Mouse (Mus musculus) liver, embryonic 15.5 days (tissue): ENCODE results near the gene Islr. TPM values are rescaled to one million over a fixed set of nuclear protein-coding genes. Genes with fewer than 3 reads are reported as not detected.
"Not testable (repeated sequence)": the region's sequence is repeated elsewhere in the genome, so short reads cannot be mapped to it uniquely, and the experiment has no call there.

ENCODE experiments used
- ATAC-seq: fragments of 200-750 bp; cut with Nextera tagmentation; 2 replicates; pipeline ENCODE4 v1.8.0; 2017; ENCODE audit warnings: moderate number of reproducible peaks, mild to moderate bottlenecking, moderate library complexity; ENCODE audit not compliant: insufficient read depth
- H3K27ac ChIP-seq: fragments of 300-500 bp; sonication (generic); replicated peaks from 2 replicates; pipeline ENCODE4 v1.5.1; 2015; ENCODE audit warnings: mild to moderate bottlenecking, inconsistent platforms
- H3K27me3 ChIP-seq: fragments of 300-500 bp; sonication (generic); 2 replicates; pipeline ENCODE4 v1.6.1; 2015; ENCODE audit warnings: mild to moderate bottlenecking, inconsistent platforms
- H3K36me3 ChIP-seq: fragments of 300-500 bp; sonication (generic); replicated peaks from 2 replicates; pipeline ENCODE4 v1.6.1; 2015; ENCODE audit warnings: moderate library complexity, mild to moderate bottlenecking, inconsistent platforms
- H3K4me1 ChIP-seq: fragments of 300-500 bp; sonication (generic); replicated peaks from 2 replicates; pipeline ENCODE4 v1.6.1; 2015; ENCODE audit warnings: inconsistent platforms
- H3K4me2 ChIP-seq: fragments of 300-500 bp; sonication (generic); 2 replicates; pipeline ENCODE4 v1.6.1; 2015; ENCODE audit warnings: moderate library complexity, mild to moderate bottlenecking, inconsistent platforms
- H3K4me3 ChIP-seq: fragments of 300-500 bp; sonication (generic); replicated peaks from 2 replicates; pipeline ENCODE4 v1.5.1; 2015; ENCODE audit warnings: mild to moderate bottlenecking, inconsistent platforms
- H3K9ac ChIP-seq: fragments of 300-500 bp; sonication (generic); 2 replicates; pipeline ENCODE4 v1.6.1; 2015; ENCODE audit warnings: moderate library complexity, mild to moderate bottlenecking, inconsistent platforms
- H3K9me3 ChIP-seq: fragments of 300-500 bp; sonication (generic); replicated peaks from 2 replicates; pipeline ENCODE4 v1.6.1; 2016; ENCODE audit warnings: inconsistent platforms
- WGBS: fragments of 180-500 bp; shearing (Covaris S2); methylation state at CpG from one replicate; pipeline ENCODE4 v1.1.7; 2015; ENCODE audit warnings: mixed read lengths; ENCODE audit not compliant: insufficient replicate concordance; 5-methylcytosine and 5-hydroxymethylcytosine counted together
- polyA plus RNA-seq: library from polyadenylated mRNA; unstranded; fragments of >200 nt; fragmentation: Nextera tagmentation; extraction: Ambion mirVana; gene quantifications from 2 replicates; pipeline ENCODE4 v1.2.1, GENCODE M21; 2015

Islr gene
- polyA plus RNA-seq: 4.2 and 4.5 TPM in 2 replicates

GRCm38 (mm10) chr9:58203516-58204447, at the start of gene Islr, which contains the start of gene Islr2:
Gene Islr, minus strand, starts transcription at chr9:58204306.
Gene Islr2, minus strand, starts transcription at chr9:58204319.
- Histone ChIP-seq H3K4me3 (peak within 1 kb of the TSS; percentile 58), H3K9ac (peak within 1 kb of the TSS; percentile 48), H3K27ac (no peak within 1 kb of the TSS), H3K36me3 (no peaks in the 10 kb centered on the region), H3K9me3 (no peaks in the 10 kb centered on the region), H3K4me1 (peaks cover 6% of the 10 kb centered on the region), H3K4me2 (peak within 1 kb of the TSS; percentile 75), H3K27me3 (peaks cover 95% of the 10 kb centered on the region)
- WGBS: 4% methylated on average over 42 of the region's 42 CpGs
- ATAC-seq: peak; percentile 78

GRCm38 (mm10) chr9:58253805-58254122, 49.7 kb upstream of the Islr start:
- not testable (repeated sequence) for H3K36me3 ChIP-seq, H3K27me3 ChIP-seq, ATAC-seq, H3K9me3 ChIP-seq
- Histone ChIP-seq H3K4me1 (peaks cover 56% of the 10 kb centered on the region), H3K4me2 (peak overlapping the region; percentile 96), H3K27ac (peak overlapping the region; percentile 86), H3K9ac (peak overlapping the region; percentile 76), H3K4me3 (peak overlapping the region; percentile 66)
- WGBS: 59% methylated on average over 5 of the region's 5 CpGs

- H3K27me3 ChIP-seq: no peaks in the 10 kb centered on the region
- H3K4me1 ChIP-seq: peaks cover 61% of the 10 kb centered on the region
- under 1% methylated on average over 31 of the region's 31 CpGs for WGBS
- H3K4me2 ChIP-seq: peak within 1 kb of the TSS; percentile 96
- H3K4me3 ChIP-seq: peak within 1 kb of the TSS; percentile 66
- peak within 1 kb of the TSS; percentile 86 for H3K27ac ChIP-seq
- H3K9ac ChIP-seq: peak within 1 kb of the TSS; percentile 76
- ATAC-seq: peak; percentile 92
- H3K9me3 ChIP-seq: no peaks in the 10 kb centered on the region
- H3K36me3 ChIP-seq: no peaks in the 10 kb centered on the region; the same call in 1 of the 2 replicates
These were observed 49.1 kb upstream of the Islr start, which contains the start of gene Stoml1 for GRCm38 (mm10) chr9:58253033-58253804. Gene Stoml1, plus strand, starts transcription at chr9:58253164.

- 87% methylated on average over 1 of the region's 1 CpGs for WGBS
- H3K4me2 ChIP-seq: not testable (repeated sequence)
- peak overlapping the region; percentile 95 for H3K27ac ChIP-seq
These were observed 46.6 kb upstream of the Islr start for GRCm38 (mm10) chr9:58250730-58251129.

GRCm38 (mm10) chr9:58250322-58250721, 46.2 kb upstream of the Islr start:
- Histone ChIP-seq H3K9ac (peak overlapping the region; percentile 79), H3K36me3 (peaks cover 5% of the 10 kb centered on the region), H3K9me3 (no peaks in the 10 kb centered on the region), H3K27ac (peak overlapping the region; percentile 95), H3K4me3 (peak overlapping the region; percentile 75), H3K4me1 (peaks cover 71% of the 10 kb centered on the region), H3K4me2 (peak overlapping the region; percentile 88), H3K27me3 (no peaks in the 10 kb centered on the region)
- no peak for ATAC-seq
- WGBS: 79% methylated on average over 8 of the region's 8 CpGs

More at GRCm38 (mm10) chr9:58250730-58251129, 46.6 kb upstream of the Islr start:
- not testable (repeated sequence) for H3K9me3 ChIP-seq, ATAC-seq, H3K4me3 ChIP-seq, H3K36me3 ChIP-seq, H3K27me3 ChIP-seq
- H3K9ac ChIP-seq: 0 out of 2 replicates have a peak overlapping the region, but pooled peaks have one; percentile 79
- peaks cover 74% of the 10 kb centered on the region for H3K4me1 ChIP-seq

GRCm38 (mm10) chr9:58249592-58250192, 45.6 kb upstream of the Islr start, which contains the start of gene Pml:
Gene Pml, minus strand, starts transcription at chr9:58249786.
- Histone ChIP-seq H3K36me3 (peaks cover 12% of the 10 kb centered on the region), H3K4me2 (peak within 1 kb of the TSS; percentile 88), H3K9ac (peak within 1 kb of the TSS; percentile 79), H3K27ac (peak within 1 kb of the TSS; percentile 95), H3K4me3 (peak within 1 kb of the TSS; percentile 75), H3K27me3 (no peaks in the 10 kb centered on the region), H3K4me1 (peaks cover 72% of the 10 kb centered on the region), H3K9me3 (no peaks in the 10 kb centered on the region)
- peak; percentile 62 for ATAC-seq
- under 1% methylated on average over 16 of the region's 16 CpGs for WGBS

- WGBS: 2% methylated on average over 7 of the region's 7 CpGs
- peaks cover 74% of the 10 kb centered on the region for H3K4me1 ChIP-seq
- H3K4me2 ChIP-seq: peak overlapping the region; percentile 88
- H3K4me3 ChIP-seq: peak overlapping the region; percentile 75
- H3K9me3 ChIP-seq: no peaks in the 10 kb centered on the region
- H3K27me3 ChIP-seq: no peaks in the 10 kb centered on the region
- peaks cover 20% of the 10 kb centered on the region for H3K36me3 ChIP-seq
- H3K27ac ChIP-seq: peak overlapping the region; percentile 95
- H3K9ac ChIP-seq: peak overlapping the region; percentile 79
- peak; percentile 24; the same call in 1 of the 2 replicates for ATAC-seq
These were observed 44.8 kb upstream of the Islr start for GRCm38 (mm10) chr9:58248746-58249413.

GRCm38 (mm10) chr9:58247064-58247759, 43.1 kb upstream of the Islr start:
- WGBS: 4% methylated on average over 25 of the region's 25 CpGs
- Histone ChIP-seq H3K9me3 (no peaks in the 10 kb centered on the region), H3K36me3 (peaks cover 36% of the 10 kb centered on the region), H3K27ac (peak overlapping the region; percentile 95), H3K4me2 (peak overlapping the region; percentile 88), H3K4me3 (peak overlapping the region; percentile 75), H3K9ac (peak overlapping the region; percentile 79), H3K4me1 (peaks cover 75% of the 10 kb centered on the region), H3K27me3 (no peaks in the 10 kb centered on the region)
- peak; percentile 81 for ATAC-seq

GRCm38 (mm10) chr9:58246083-58246591, 42.0 kb upstream of the Islr start:
- ATAC-seq: peak; percentile 43; the same call in 1 of the 2 replicates
- Histone ChIP-seq H3K36me3 (peaks cover 47% of the 10 kb centered on the region), H3K27me3 (no peaks in the 10 kb centered on the region), H3K9ac (peak overlapping the region; percentile 79; the same call in 1 of the 2 replicates), H3K4me1 (peaks cover 80% of the 10 kb centered on the region), H3K27ac (peak overlapping the region; percentile 95), H3K4me2 (peak overlapping the region; percentile 88), H3K9me3 (no peaks in the 10 kb centered on the region), H3K4me3 (peak overlapping the region; percentile 75)
- 2% methylated on average over 4 of the region's 4 CpGs for WGBS
